Mouse (Mus musculus) T-cell, adult 2 months (primary cell): Measurements from ENCODE around the gene Slc10a7.

Experiments used
- DNase-seq: peaks from one replicate; pipeline ENCODE4 v3.0.0; 2022; ENCODE audit warnings: low spot score

Slc10a7 gene

DNA sequence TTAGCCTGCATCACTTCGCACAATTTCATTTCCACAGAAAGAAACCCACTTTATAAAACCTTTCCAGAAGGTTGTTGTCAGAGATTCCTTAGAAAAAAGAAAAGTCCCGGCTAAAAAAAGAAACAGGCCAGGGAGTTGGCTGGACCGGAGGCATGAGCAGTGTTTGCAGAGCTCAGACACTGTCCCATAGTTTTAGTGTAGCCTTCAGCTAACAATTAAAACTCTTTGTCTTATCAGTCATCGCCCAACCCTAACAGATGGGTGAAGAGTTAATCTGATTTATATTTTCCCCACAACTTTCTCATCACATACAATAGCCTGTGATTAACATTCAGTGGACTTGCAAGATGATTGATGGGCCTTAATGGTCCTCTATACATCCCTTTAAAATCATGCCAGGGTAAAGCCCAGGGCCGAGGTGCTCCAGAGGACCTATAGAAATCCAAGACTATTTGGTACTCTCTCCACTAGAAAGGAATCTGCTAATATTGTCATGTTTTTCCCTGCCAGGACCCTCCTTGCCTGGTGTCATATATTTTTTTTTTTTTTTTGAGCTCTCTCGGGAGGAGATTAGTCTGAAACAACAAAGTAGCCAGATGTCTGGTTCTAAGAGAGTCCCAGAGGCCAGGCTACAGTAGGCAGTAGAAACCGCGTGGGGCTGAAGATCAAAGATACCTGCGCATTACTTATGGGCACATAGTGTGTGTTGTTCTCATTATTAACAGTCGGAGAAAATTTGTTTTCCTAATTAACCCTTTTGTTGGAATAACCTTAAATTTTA, 41.0 kb downstream of the Slc10a7 start:
- no peak for DNase-seq

DNA sequence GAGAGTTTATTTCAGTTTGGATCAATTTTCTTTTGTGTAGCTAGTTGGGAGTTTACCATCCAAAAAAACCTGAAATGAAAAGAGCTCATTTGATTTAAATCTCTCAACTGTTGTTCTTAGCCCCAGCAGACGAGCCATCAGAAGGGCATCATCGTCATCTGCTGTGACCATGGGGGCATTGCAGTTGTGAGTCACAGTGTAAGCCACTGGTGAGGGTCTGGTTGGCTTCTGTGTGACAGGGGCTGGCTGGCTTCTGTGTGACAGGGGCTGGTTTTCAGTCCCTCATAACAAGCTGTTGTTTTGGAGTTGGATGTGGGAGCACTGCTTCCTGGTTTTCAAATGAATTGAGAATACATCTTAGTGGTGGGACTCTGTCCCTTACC, 41.6 kb downstream of the Slc10a7 start:
- DNase-seq = no peak

GRCm38 (mm10) chr8:78555817-78556216, 46.7 kb downstream of the Slc10a7 start:
- no peak for DNase-seq

DNA sequence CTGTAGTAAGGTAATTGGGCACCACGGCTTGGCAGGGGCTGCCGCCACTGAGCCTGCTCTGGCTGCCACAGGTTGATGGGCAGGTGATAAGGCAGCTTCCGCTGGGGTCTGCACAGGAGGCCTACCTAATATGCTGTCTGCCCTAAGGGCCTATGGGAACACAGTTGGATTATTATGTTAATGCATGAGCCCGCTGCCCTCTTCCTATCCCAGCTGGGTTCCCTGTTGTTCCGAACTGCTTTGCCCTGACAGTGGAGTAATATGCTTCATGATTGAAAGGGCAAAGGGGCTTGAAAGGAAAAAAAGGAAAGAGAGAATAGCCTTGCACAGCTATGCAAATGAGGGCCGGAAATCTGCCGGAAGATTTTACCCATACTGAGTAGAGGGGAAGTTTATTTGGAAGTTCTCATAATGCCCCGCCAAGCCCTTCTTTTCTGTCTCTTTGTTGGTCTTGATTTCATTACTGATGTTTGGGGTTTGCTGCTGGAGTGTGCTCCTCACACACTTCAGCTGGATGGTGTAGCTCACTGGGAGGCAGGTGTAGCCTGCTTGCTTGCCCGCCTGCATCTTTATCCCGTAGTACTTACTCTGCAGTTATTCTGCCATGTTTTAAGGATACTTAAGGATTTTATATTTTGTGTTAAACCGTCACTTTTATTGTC, 47.8 kb downstream of the Slc10a7 start:
- DNase-seq = no peak

GRCm38 (mm10) chr8:78561620-78562019, 52.5 kb downstream of the Slc10a7 start:
- DNase-seq = no peak

GRCm38 (mm10) chr8:78563466-78564058, 54.4 kb downstream of the Slc10a7 start:
- no peak for DNase-seq

GRCm38 (mm10) chr8:78564200-78564599, 55.1 kb downstream of the Slc10a7 start:
- no peak for DNase-seq

DNA sequence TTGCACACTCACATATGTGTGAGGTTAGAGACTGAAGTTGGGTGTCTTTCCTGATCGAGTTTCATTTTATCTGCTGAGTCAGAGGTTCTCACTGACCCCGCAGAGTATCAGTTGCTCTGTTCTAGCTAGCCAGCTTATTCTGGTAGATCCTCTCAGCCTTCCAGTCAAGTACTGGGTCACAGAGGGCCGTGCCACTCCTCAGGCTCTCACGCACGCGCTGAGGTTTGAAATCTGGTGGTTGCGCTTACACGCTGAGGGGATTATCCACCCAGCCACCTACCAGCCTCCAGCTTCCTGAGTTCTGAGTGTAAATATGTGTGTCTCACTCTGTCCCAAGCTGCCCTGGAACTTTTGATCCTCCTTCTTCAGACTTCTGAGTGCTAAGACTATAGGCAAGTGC, 59.0 kb downstream of the Slc10a7 start:
- DNase-seq = no peak

- no peak for DNase-seq
These were observed 62.4 kb downstream of the Slc10a7 start for GRCm38 (mm10) chr8:78571528-78571927.

- DNase-seq = no peak
These were observed 65.1 kb downstream of the Slc10a7 start for GRCm38 (mm10) chr8:78574207-78574606.

DNA sequence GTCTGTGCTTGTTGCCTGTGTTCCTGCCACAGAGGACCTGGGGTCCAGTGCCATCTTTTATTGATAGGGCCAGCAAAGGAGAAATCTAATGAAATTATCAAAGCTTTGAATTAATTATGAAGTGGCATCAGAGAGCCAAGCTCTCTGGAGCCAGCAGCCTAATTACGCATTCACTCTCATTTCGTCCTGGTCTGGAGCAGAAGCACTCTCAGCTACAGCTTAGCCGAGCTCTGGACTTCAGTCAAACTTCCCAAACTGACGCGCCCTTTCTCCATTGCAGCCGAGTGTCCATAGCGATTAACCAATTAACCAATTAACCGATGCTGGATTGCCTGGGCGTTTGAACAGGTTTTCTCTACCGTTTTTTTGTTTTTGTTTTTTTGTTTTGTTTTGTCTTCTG, 68.4 kb downstream of the Slc10a7 start:
- no peak for DNase-seq

DNA sequence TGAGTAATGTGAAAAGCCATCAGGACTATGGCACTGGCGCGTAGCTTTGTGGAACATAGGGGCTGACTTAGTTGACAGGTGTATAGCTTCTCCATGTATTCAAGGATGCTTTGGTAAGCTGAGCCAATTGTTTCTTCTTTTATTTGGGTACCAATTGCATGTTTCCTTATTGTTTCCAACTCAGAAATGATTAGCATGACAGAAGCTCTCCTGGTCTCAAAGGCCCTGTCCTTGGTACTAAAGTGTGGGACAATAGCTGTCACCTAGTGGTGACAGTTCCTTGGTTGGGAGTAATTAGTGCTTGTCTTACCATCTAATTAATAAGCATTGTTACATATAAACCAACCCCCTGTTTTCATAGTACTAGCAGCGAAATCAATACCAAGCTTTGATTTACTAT, 68.9 kb downstream of the Slc10a7 start:
- no peak for DNase-seq

GRCm38 (mm10) chr8:78584011-78584776, 75.0 kb downstream of the Slc10a7 start:
- DNase-seq = no peak

- no peak for DNase-seq
These were observed 75.7 kb downstream of the Slc10a7 start for GRCm38 (mm10) chr8:78584863-78585262.

- no peak for DNase-seq
These were observed 86.3 kb downstream of the Slc10a7 start for GRCm38 (mm10) chr8:78595481-78595908.

- DNase-seq = no peak
These were observed 89.1 kb downstream of the Slc10a7 start for GRCm38 (mm10) chr8:78598237-78598636.

- DNase-seq = no peak
These were observed 93.9 kb downstream of the Slc10a7 start for GRCm38 (mm10) chr8:78603084-78603483.

- no peak for DNase-seq
These were observed 95.3 kb downstream of the Slc10a7 start for GRCm38 (mm10) chr8:78604426-78604825.

DNA sequence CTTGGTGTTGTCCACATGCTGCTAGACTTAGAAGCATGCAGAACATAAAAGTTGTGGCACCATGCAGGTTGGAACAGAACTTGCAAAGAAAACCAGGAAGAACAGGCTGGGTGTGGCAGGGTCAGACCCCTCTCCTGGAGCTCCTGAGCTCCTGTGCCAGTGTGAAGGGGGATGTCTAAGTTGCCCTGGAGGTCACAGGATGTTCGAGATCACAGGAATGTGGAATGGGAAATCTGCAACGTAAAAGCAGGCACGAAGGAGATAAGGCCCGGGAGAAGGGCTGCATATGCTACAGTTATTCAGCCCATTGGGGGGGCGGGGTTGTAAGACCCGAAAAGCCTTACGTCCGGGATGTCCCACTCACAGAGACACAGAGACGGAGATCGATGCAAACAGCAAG, 100.2 kb downstream of the Slc10a7 start:
- DNase-seq = no peak

DNA sequence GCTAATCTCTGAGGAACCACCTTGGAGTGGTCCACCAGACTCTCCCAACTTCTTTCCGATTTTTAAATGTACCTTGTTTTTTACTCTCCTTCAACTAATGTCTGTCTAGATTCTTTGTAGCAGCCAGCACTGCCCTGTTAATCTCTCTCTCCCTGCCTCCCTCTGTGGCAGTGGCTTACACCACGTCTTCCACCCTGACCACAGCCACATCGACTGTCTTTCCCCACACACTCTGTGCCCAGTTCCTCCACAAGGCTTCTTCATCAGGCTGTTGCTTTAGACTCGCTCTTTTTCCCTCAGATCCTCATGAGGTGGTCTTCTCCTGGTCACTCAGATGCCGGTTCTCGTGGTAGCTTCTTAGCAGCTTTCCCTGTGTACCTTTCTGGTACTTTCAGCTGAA, 101.9 kb downstream of the Slc10a7 start:
- DNase-seq = no peak

- peak; percentile 56 for DNase-seq
These were observed 113.2 kb downstream of the Slc10a7 start for GRCm38 (mm10) chr8:78622362-78622761.

DNA sequence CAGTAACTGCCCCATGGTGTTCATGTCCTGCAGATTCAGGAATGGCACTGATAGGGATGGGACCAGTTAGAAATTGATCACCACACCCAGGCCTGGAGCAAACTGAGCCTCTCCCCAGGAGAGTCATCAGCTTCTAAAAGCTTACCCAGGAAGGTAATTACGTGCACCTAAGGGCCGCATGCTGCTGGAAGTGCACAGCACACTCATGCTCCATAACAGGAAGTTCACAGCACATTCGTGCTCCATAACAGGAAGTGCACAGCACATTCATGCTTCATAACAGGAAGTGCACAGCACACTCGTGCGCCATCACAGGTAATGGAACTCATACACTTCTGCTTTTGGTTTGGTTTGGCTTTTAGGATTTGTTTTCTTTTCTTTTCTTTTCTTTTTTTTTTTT, 114.8 kb downstream of the Slc10a7 start:
- peak; percentile 30 for DNase-seq
